Mouse (Mus musculus): ENCODE results near the gene Tmem267.

Tmem267 gene

GRCm38 (mm10) chr13:119487880-119488580 lies at the start of gene Tmem267, which contains the start of gene 3110070M22Rik:
Gene Tmem267 (plus strand): TSS chr13:119488039.
Gene 3110070M22Rik (minus strand): TSS chr13:119488383.
- in situ Hi-C loops (cut with MboI, MseI) = loop anchor here (5.0 kb wide), 1 partner anchor 109 kb away; no protein-coding TSS in a partner anchor

GRCm38 (mm10) chr13:119442244-119442643 lies 45.6 kb upstream of the Tmem267 start:
- in situ Hi-C loops (cut with MboI, MseI) = no loop called here

- in situ Hi-C loops (cut with MboI, MseI) = loop anchor here (25.0 kb wide), 1 partner anchor 334 kb away; the partner anchor contains the start of gene Zfp131
These were observed 34.3 kb upstream of the Tmem267 start for GRCm38 (mm10) chr13:119453563-119453962.

- in situ Hi-C loops (cut with MboI, MseI) = loop anchor here (25.0 kb wide), 1 partner anchor 332 kb away; the partner anchor contains the start of gene Zfp131
These were observed 32.8 kb upstream of the Tmem267 start for GRCm38 (mm10) chr13:119455082-119455481.

GRCm38 (mm10) chr13:119456342-119456741 lies 31.5 kb upstream of the Tmem267 start:
- in situ Hi-C loops (cut with MboI, MseI) = loop anchor here (25.0 kb wide), 1 partner anchor 331 kb away; the partner anchor contains the start of gene Zfp131

- in situ Hi-C loops (cut with MboI, MseI) = loop anchor here (10.0 to 25.0 kb wide), 3 partner anchors 47 to 1077 kb away; partner anchors contain the start of genes B430218F22Rik, Mrps30 and Zfp131
These were observed 25.8 kb upstream of the Tmem267 start for GRCm38 (mm10) chr13:119461900-119462595.

GRCm38 (mm10) chr13:119462596-119463560 lies 25.0 kb upstream of the Tmem267 start, which contains the start of gene 4833420G17Rik:
Gene 4833420G17Rik (plus strand): TSS chr13:119462768.
- in situ Hi-C loops (cut with MboI, MseI) = loop anchor here (10.0 to 25.0 kb wide), 3 partner anchors 48 to 1078 kb away; partner anchors contain the start of genes B430218F22Rik, Mrps30 and Zfp131

- in situ Hi-C loops (cut with MboI, MseI) = no loop called here
These were observed 11.2 kb upstream of the Tmem267 start for GRCm38 (mm10) chr13:119476631-119477030.

- in situ Hi-C loops (cut with MboI, MseI) = no loop called here
These were observed 10.1 kb upstream of the Tmem267 start for GRCm38 (mm10) chr13:119477789-119478188.

GRCm38 (mm10) chr13:119487354-119487753 lies 485 bp upstream of the Tmem267 start:
- in situ Hi-C loops (cut with MboI, MseI) = loop anchor here (5.0 kb wide), 1 partner anchor 110 kb away; no protein-coding TSS in a partner anchor

GRCm38 (mm10) chr13:119492083-119492482 lies 4.2 kb downstream of the Tmem267 start:
- in situ Hi-C loops (cut with MboI, MseI) = loop anchor here (10.0 kb wide), 2 partner anchors 323 to 437 kb away; no protein-coding TSS in a partner anchor

- in situ Hi-C loops (cut with MboI, MseI) = loop anchor here (10.0 kb wide), 2 partner anchors 320 to 440 kb away; no protein-coding TSS in a partner anchor
These were observed 7.1 kb downstream of the Tmem267 start for GRCm38 (mm10) chr13:119494938-119495337.

GRCm38 (mm10) chr13:119596321-119597211 lies 108.7 kb downstream of the Tmem267 start:
- in situ Hi-C loops (cut with MboI, MseI) = loop anchor here (5.0 to 25.0 kb wide), 3 partner anchors 109 to 436 kb away; partner anchors contain the start of genes 3110070M22Rik and Tmem267

GRCm38 (mm10) chr13:119598466-119598865 lies 110.6 kb downstream of the Tmem267 start:
- in situ Hi-C loops (cut with MboI, MseI) = loop anchor here (5.0 to 25.0 kb wide), 3 partner anchors 111 to 436 kb away; partner anchors contain the start of genes 3110070M22Rik and Tmem267

GRCm38 (mm10) chr13:119599066-119599465 lies 111.2 kb downstream of the Tmem267 start:
- in situ Hi-C loops (cut with MboI, MseI) = loop anchor here (5.0 to 25.0 kb wide), 3 partner anchors 112 to 437 kb away; partner anchors contain the start of genes 3110070M22Rik and Tmem267

- in situ Hi-C loops (cut with MboI, MseI) = loop anchor here (5.0 to 25.0 kb wide), 3 partner anchors 112 to 437 kb away; partner anchors contain the start of genes 3110070M22Rik and Tmem267
These were observed 111.7 kb downstream of the Tmem267 start for GRCm38 (mm10) chr13:119599498-119599897.

- in situ Hi-C loops (cut with MboI, MseI) = loop anchor here (25.0 kb wide), 5 partner anchors 738 to 1363 kb away; partner anchors contain the start of gene Fgf10
These were observed 112.3 kb downstream of the Tmem267 start for GRCm38 (mm10) chr13:119600166-119600565.

GRCm38 (mm10) chr13:119602688-119603331 lies 115.0 kb downstream of the Tmem267 start:
- in situ Hi-C loops (cut with MboI, MseI) = loop anchor here (25.0 kb wide), 5 partner anchors 741 to 1366 kb away; partner anchors contain the start of gene Fgf10

Measured in regulatory T cell (primary cell).